Mouse (Mus musculus) gastrocnemius, postnatal 4 days (tissue): Measurements from ENCODE around the gene Spata31d1b. TPM values are rescaled to one million over a fixed set of nuclear protein-coding genes. Genes with fewer than 3 reads are reported as not detected.

ENCODE experiments used
- DNase-seq, 2 experiments: peaks; one replicate each; pipeline ENCODE4 v3.0.0; 2021 to 2022; ENCODE audit warnings: low spot score in 2 of 2, mixed read lengths in 2 of 2
- total RNA-seq, 2 experiments: library from RNA; stranded (reverse); gene quantifications; 2 replicates each; pipeline ENCODE4 v1.2.3; 2021

The Spata31d1b gene
- total RNA-seq, 2 experiments from 2014 or later, result 0.05 to 0.08 TPM

DNA sequence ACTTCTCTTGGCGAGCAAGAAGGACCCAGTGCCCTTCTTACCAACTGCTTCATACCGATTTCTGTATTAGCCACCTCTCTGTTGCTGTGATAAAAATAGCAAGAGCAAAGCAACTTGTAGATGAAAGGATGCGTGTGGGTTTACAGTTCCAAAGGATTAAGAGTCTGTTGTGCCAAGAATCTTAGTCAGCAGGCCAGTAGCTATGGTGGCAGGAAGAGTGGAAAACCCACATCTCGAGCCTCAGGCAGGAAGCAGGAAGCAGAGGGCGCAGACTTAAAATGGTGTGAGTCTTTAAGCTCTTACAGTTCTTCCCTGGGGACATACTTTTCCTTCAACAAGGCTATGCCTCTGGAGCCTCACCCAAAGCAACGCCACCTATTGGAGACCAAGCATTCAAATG lies 33.4 kb downstream of the Spata31d1b start:
- no peak for DNase-seq

DNA sequence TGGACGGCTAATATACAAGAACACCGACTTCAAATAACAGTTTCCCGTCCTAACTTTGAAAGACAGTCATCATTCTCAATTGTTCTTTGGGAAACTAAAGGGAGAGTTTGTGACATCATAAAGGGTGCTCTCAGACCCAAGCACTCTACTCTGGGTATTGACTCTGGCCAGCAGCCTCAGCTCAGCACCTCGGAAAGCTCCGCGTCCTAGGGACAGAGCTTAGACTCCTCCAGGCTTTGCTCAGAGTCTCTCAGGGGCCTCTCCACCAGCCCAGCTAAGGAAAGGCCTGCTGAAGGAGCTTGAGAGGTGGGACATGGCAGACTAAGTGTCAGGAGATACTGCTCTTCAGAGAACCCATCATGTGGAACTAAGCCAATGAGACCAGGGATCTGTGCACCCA lies 34.1 kb downstream of the Spata31d1b start:
- no peak for DNase-seq

DNA sequence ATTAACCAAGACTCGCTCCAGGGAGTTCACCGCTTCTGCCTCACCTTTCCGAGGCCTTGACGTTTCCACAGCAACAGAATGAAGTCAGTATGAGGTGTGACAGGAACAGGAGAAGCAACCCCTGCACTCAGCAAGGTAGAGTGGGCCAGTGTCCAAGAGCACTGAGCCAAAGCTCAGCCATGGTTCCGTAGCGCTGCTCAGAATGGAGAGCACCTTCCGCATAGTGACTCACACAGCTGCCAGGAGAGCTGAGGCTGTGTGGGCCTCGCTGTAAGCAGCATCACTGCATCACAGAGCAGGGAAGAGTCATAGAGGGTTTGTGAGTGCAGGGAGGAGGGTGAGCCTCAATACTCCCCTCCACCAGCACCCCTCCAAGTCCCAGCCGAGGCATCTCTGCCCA lies 34.6 kb downstream of the Spata31d1b start, which contains the start of gene 1700014D04Rik:
Gene 1700014D04Rik (minus strand): TSS at position 42 of the 400 bp plus-strand sequence.
- DNase-seq, result no peak

DNA sequence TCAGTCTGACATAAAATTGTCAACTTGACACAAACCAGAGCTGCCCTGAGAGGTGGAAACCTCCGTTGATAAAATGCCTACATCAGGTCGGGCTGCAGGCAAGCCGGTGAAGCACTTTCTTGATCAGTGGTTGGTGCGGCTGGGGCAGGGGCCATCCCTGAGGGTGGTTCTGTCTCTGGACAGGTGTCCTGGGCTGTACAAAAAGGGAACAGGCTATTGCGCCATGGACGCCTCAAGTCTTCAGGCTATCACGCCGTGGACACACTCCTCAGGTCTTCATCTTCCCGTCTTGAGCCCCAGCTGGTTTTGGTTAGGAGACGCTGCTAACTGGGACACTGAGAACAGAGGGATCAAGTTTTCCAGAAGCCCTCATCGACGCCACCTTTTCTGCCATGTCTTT lies 38.2 kb downstream of the Spata31d1b start:
- DNase-seq, result no peak

DNA sequence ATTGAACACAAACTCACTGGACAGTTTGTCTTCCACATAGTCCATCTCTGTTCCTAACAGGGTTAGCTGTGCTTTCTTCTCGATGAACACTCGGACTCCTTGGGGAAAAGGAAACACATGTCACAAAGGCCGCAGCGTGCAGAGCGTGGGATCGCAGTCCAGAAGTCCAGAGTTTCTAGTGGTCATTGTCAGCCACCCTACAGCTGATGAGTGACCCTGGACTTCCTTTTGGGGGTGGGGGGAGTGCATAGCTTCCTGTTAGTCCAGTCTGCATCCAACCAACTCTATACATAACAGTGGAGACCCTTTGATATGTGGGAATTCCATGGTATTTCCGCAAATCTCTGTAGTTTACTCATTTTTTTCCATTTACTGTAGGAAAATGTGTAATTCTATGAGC lies 44.8 kb downstream of the Spata31d1b start:
- no peak for DNase-seq

DNA sequence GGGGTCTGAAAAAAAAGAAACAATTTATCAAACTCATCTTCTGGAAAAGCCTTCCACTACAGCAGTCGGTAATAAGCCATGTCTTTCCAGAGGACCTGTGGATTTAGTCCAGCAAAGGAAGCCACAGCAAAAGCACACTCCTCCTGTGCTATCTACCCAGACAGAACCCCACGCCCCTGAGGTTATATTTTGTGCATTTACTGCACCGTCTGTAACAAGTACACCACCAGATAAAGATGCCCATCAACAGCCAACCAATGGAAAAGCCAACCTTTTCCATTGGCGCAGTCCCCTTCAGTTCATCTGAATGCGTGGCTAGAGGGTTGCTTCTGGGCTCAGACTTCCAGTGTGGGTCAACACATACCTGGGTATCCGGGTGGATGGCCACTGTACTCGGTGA lies 50.7 kb downstream of the Spata31d1b start:
- DNase-seq, result no peak

DNA sequence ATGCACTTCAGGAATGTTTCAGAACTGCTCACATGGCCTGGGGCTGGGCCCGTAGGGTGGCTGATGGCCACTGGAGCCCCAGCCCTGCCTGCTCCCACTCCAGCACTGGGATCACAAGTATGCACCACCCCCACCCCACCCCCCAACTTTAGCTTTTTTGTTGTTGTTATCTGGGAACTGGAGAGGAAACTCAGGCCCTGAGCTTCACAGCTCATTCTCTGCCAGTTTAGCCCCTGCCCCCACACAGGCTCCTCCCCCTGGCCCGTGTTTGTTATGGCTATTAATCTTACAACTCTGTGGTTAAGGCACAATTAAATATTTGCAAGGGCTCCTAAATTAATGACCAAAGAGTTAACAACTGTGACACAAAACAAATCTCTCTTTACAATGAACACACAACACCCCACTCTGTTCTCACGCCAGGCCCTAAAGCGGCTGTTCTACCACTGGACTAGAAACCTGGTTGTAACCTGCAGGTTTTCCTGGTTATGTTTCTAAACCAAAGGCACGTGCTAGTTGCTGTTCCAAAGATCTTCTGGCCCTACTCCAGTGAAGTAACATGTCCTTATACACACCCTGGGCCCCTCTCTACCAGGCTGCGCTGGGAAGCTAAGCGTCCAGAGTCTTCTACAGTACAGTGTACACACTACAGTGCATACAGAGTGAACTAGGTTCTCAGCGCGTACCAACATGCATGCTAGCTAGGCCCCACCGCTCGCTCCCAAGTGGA lies 54.9 kb downstream of the Spata31d1b start:
- DNase-seq, result no peak

DNA sequence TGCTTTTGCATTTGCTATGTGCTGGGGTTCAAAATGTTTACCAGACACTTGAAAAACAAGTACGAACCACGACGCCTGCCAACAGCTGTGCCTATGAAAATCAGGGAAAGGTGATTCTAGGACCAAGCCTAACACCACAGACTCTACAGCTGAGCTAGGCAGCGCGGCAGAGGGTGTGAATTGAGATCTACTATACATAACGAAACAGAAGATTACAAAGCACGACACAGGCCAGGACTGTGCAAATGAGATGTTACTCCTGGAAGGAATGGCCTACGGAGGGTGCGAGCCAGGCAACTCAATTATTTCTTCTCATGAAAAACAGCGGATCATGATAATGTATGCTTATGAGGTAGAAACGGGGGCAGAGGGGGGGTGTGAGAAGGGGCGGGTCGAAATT lies 56.4 kb downstream of the Spata31d1b start:
- DNase-seq, result no peak

Other genes starting within 250 kb of the Spata31d1b start
- gene Agtpbp1, start 127.1 kb upstream of the Spata31d1b start, total RNA-seq, result 10 to 100 TPM; 30.8 to 31.2 TPM
- gene Naa35, start 127.0 kb upstream of the Spata31d1b start, total RNA-seq, result 10 to 100 TPM; 53.3 to 57.8 TPM
- gene Golm1, start 36.5 kb upstream of the Spata31d1b start, total RNA-seq, result 10 to 100 TPM; 22.9 to 23.7 TPM
- gene 4921517D22Rik, start 18.2 kb upstream of the Spata31d1b start, total RNA-seq, result not detected
- under 1 TPM; 0.05 to 0.07 TPM for gene Spata31d1a, start 2.0 kb upstream of the Spata31d1b start, total RNA-seq
- not detected for gene Spata31d1d, start 19.5 kb downstream of the Spata31d1b start, total RNA-seq
- not detected for gene 1700014D04Rik, start 34.5 kb downstream of the Spata31d1b start, total RNA-seq
- 10 to 100 TPM; 86.8 to 91.1 TPM for gene Isca1, start 57.5 kb downstream of the Spata31d1b start, total RNA-seq
- not detected for gene Gm49354, start 70.0 kb downstream of the Spata31d1b start, total RNA-seq
- gene Tut7, start 110.9 kb downstream of the Spata31d1b start, total RNA-seq, result 10 to 100 TPM; 53.7 to 65.8 TPM